Mouse (Mus musculus) ES-Bruce4 (cell line): Measurements from ENCODE around the gene Lrrc1.

Experiments
- CTCF ChIP-seq: IDR thresholded peaks from one replicate; pipeline ENCODE4 v1.8.1; 2011; ENCODE audit warnings: low read depth, low read length
- EP300 ChIP-seq: IDR thresholded peaks from 2 replicates; pipeline ENCODE4 v1.6.1; 2011; ENCODE audit warnings: low read depth, low read length; ENCODE audit not compliant: insufficient read depth
- POLR2A ChIP-seq: IDR thresholded peaks from one replicate; pipeline ENCODE4 v1.8.1; 2011; ENCODE audit warnings: low read length; ENCODE audit not compliant: insufficient read depth

DNA sequence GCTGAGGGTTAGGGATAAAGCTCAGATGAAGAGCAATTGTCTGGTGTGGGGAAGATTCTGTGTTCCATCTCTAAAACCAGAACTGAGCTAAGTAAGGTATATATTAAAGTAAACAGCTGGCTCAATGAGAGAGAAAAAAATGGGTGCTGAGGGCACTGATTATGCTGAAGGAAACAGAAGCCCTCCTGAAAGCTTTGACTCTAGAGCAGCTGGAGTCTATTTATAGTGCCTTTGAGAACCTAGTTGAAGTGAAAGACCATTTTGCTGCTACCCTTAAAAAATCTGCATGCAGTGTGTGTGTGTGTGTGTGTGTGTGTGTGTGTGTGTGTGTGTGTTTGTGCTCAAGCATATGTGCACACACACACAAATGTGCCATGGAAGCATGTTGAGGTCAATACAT lies 32.7 kb upstream of the Lrrc1 start:
- TF ChIP-seq CTCF (no peak), EP300 (no peak), POLR2A (no peak)
